Mouse (Mus musculus): Measurements from ENCODE around the gene Tbk1. TPM values are rescaled to one million over a fixed set of nuclear protein-coding genes. Genes with fewer than 3 reads are reported as not detected.
A peak's percentile ranks its signal among the peaks of the same experiment; 100 is the strongest.

The Tbk1 gene
- total RNA-seq (2014; rRNA removed) (8.1 and 16.7 TPM in 2 replicates), polyA plus RNA-seq (2015; fragmentation: Nextera tagmentation; extraction: Ambion mirVana) (21.7 and 26.0 TPM in 2 replicates)

DNA sequence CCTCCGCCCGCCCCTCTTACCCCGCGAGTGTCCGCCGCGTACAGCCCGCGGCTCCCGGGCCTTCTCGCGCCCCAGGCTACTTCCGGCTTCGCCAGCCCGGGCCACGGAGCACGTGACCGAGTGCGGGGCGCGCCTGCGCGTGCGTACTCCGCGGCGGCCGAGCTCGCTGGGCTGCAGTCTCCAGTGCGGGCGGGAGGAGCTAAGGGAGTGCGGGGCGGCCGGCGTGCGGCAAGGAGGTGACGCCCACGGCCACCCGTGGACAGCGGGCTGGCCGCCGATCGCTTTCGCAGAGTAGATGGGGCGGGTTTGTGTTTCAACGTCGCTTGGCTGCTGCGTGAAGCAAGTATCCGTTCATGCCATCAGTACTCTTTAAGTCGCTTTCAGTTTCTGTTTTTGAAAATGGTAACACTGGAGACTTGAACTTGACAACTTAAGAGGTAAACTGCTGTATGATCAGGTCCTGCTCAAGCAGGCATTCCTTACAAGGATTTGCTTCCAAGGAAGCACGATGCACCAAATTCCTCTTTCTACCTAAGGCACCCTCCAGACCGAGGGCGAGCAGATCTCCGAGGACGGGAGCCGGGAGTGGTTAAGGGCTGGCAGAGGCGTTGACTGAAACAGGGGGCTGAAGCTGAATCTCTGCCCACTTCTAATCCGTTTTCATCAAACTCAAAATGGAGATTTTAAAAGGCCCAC lies at the start of gene Tbk1:
Gene Tbk1 (minus strand): TSS at position 113 of the 696 bp plus-strand sequence.
- DNase-seq (ENCODE audit: low spot score) (peak; percentile 96), ATAC-seq (peak; percentile 99)
- peak within 1 kb of the TSS; percentile 86 for H3K4me2 ChIP-seq (ENCODE audit: low read depth, low read length)
- peaks cover 5% of the 10 kb centered on the region; the same call in 1 of the 2 replicates for H3K4me1 ChIP-seq (ENCODE audit: insufficient read depth, low read length)
- WGBS: 3% methylated on average over 56 of the region's 58 CpGs
- H3K4me3 ChIP-seq (ENCODE audit: low read length): peak within 1 kb of the TSS; percentile 88
- TF ChIP-seq CTCF (IDR thresholded peaks at IDR 0.05; ENCODE audit: low read depth): no peak
- peak within 1 kb of the TSS; percentile 75 for H3K27ac ChIP-seq
- H3K9me3 ChIP-seq (ENCODE audit: low read length): no peaks in the 10 kb centered on the region
- H3K36me3 ChIP-seq (ENCODE audit: insufficient read depth, low read length): peaks cover 21% of the 10 kb centered on the region
- H3K27me3 ChIP-seq (ENCODE audit: insufficient read depth, low read length): no peaks in the 10 kb centered on the region
- H3K9ac ChIP-seq (replicated peaks; ENCODE audit: low read length): peak within 1 kb of the TSS; percentile 90

- H3K27ac ChIP-seq: no peak overlapping the region
- ATAC-seq (no peak), DNase-seq (ENCODE audit: low spot score) (no peak)
- no peaks in the 10 kb centered on the region; the same call in 1 of the 2 replicates for H3K4me1 ChIP-seq (ENCODE audit: insufficient read depth, low read length)
- no peaks in the 10 kb centered on the region for H3K36me3 ChIP-seq (ENCODE audit: insufficient read depth, low read length)
- H3K9ac ChIP-seq (replicated peaks; ENCODE audit: low read length): no peak overlapping the region
- H3K9me3 ChIP-seq (ENCODE audit: low read length): no peaks in the 10 kb centered on the region
- H3K27me3 ChIP-seq (ENCODE audit: insufficient read depth, low read length): no peaks in the 10 kb centered on the region; the same call in 1 of the 2 replicates
- no peak for TF ChIP-seq CTCF (IDR thresholded peaks at IDR 0.05; ENCODE audit: low read depth)
- H3K4me3 ChIP-seq (ENCODE audit: low read length): no peak overlapping the region
- no peak overlapping the region for H3K4me2 ChIP-seq (ENCODE audit: low read depth, low read length)
- 89% methylated on average over 6 of the region's 6 CpGs for WGBS
These were observed 49.7 kb upstream of the Tbk1 start for GRCm38 (mm10) chr10:121636276-121636675.

GRCm38 (mm10) chr10:121634159-121634558 lies 47.6 kb upstream of the Tbk1 start:
- H3K36me3 ChIP-seq (ENCODE audit: insufficient read depth, low read length): no peaks in the 10 kb centered on the region
- WGBS: 82% methylated on average over 1 of the region's 1 CpGs
- ATAC-seq (no peak), DNase-seq (ENCODE audit: low spot score) (no peak)
- no peaks in the 10 kb centered on the region for H3K4me1 ChIP-seq (ENCODE audit: insufficient read depth, low read length)
- no peak overlapping the region for H3K4me3 ChIP-seq (ENCODE audit: low read length)
- no peak overlapping the region for H3K9ac ChIP-seq (replicated peaks; ENCODE audit: low read length)
- H3K27me3 ChIP-seq (ENCODE audit: insufficient read depth, low read length): no peaks in the 10 kb centered on the region
- no peak for TF ChIP-seq CTCF (IDR thresholded peaks at IDR 0.05; ENCODE audit: low read depth)
- no peaks in the 10 kb centered on the region for H3K9me3 ChIP-seq (ENCODE audit: low read length)
- H3K27ac ChIP-seq: no peak overlapping the region
- no peak overlapping the region for H3K4me2 ChIP-seq (ENCODE audit: low read depth, low read length)

DNA sequence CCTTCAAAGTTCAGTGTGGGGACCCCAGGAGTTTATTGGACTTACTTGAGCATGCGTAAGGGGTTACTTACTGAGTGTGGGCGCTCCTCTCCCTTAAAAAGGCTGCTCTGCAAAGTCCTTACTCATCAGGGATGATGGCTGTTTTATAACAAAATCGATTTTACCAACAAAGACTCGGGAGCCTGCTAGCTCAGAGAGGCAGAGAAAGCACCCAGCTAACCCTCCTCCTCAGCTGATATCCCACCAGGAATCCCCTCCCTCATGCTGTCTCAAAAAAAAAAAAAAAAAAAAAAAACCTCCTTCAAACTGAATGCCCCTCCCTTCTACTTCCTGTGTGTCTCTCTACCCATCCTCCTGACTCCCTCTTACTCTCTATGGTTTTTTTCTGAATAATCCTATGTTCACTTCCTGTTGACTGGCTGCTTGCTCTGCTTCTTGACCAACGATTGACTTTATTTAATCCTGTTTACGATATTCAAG lies 42.0 kb upstream of the Tbk1 start:
- 0 out of 2 replicates have a peak, but pooled peaks cover 4% of the 10 kb centered on the region for H3K4me1 ChIP-seq (ENCODE audit: insufficient read depth, low read length)
- H3K4me2 ChIP-seq (ENCODE audit: low read depth, low read length): no peak overlapping the region
- no peak overlapping the region for H3K4me3 ChIP-seq (ENCODE audit: low read length)
- no peak overlapping the region for H3K9ac ChIP-seq (replicated peaks; ENCODE audit: low read length)
- DNase-seq (ENCODE audit: low spot score) (no peak), ATAC-seq (no peak)
- no peaks in the 10 kb centered on the region for H3K36me3 ChIP-seq (ENCODE audit: insufficient read depth, low read length)
- no peak for TF ChIP-seq CTCF (IDR thresholded peaks at IDR 0.05; ENCODE audit: low read depth)
- no peak overlapping the region for H3K27ac ChIP-seq
- no peaks in the 10 kb centered on the region for H3K9me3 ChIP-seq (ENCODE audit: low read length)
- H3K27me3 ChIP-seq (ENCODE audit: insufficient read depth, low read length): no peaks in the 10 kb centered on the region
- WGBS: 91% methylated on average over 6 of the region's 6 CpGs

DNA sequence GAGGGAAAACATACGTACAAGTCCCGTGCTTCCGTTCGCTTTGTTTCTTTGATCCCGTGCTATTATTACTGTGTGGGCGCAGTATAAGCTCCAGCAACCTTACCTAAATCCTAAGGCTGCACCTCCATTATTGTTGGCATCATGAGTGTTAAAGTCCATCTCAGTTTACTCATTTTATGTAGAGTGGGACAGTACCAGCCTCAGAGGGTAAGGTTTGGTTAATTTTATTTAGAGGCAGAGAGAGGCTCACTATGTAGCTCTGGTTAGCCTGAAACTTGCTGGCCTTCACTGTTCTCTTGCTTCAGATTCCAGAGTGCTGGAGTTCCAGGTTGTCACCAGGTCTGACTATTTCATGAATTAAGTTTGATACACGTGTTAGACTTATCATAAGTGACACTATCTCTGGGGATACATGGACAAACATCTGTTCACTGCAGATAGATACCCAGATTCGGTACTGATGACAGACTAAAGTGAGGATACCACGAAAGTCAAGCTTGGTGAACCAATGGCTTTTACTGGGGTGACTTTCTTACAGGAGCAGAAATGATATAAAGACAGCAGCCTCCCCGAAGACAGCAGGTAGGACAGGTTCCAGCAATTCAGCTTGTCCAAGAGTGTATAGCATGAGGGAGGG lies 40.7 kb upstream of the Tbk1 start:
- DNase-seq (ENCODE audit: low spot score): no peak
- H3K36me3 ChIP-seq (ENCODE audit: insufficient read depth, low read length): no peaks in the 10 kb centered on the region
- no peak overlapping the region for H3K4me2 ChIP-seq (ENCODE audit: low read depth, low read length)
- H3K9ac ChIP-seq (replicated peaks; ENCODE audit: low read length): no peak overlapping the region
- no peak for ATAC-seq
- 89% methylated on average over 10 of the region's 10 CpGs for WGBS
- no peak overlapping the region for H3K27ac ChIP-seq
- H3K27me3 ChIP-seq (ENCODE audit: insufficient read depth, low read length): no peaks in the 10 kb centered on the region
- no peak for TF ChIP-seq CTCF (IDR thresholded peaks at IDR 0.05; ENCODE audit: low read depth)
- H3K4me1 ChIP-seq (ENCODE audit: insufficient read depth, low read length): 0 out of 2 replicates have a peak, but pooled peaks cover 4% of the 10 kb centered on the region
- no peaks in the 10 kb centered on the region for H3K9me3 ChIP-seq (ENCODE audit: low read length)
- H3K4me3 ChIP-seq (ENCODE audit: low read length): no peak overlapping the region

DNA sequence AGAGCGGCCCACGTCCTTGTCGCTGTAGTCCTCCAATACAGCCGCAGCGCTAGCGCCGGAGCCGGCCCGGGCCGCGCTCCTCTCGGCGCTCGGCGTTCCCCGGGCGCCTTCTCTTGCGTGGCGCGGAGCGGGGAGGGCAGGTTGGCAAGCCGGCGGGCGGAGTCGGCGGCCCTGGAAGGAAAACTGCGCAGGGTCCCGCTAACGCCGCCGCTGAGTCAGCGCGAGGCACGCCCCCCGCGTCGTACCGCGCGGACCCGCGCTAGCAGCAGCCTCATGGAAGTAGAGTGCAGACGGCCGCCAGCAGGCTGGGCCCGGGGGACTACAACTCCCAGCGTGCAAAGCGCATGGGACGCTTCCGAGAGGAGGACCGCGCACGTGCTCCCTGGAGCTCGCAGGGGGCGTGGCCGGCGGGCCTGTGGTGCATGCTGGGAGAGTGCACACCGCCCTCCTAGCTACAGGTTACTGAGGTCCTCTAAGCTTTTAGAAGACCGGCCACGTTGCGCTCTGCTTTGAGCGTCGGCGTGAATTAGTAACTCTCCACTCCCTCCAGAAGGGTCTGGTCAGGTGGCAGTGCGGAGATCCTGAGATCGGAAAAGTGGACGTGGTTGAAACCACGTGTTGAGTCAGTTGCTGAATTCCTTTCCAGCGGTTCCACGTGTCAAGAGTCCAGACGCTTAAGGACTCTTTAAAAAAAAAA lies 39.7 kb upstream of the Tbk1 start, which contains the start of gene Xpot:
Gene Xpot (minus strand): TSS at position 147 of the 697 bp plus-strand sequence.
- H3K27ac ChIP-seq: peak within 1 kb of the TSS; percentile 90
- H3K4me3 ChIP-seq (ENCODE audit: low read length): peak within 1 kb of the TSS; percentile 87
- H3K9ac ChIP-seq (replicated peaks; ENCODE audit: low read length): peak within 1 kb of the TSS; percentile 79
- no peak; the same call in 1 of the 2 replicates for TF ChIP-seq CTCF (IDR thresholded peaks at IDR 0.05; ENCODE audit: low read depth)
- ATAC-seq (peak; percentile 100), DNase-seq (ENCODE audit: low spot score) (peak; percentile 99)
- 0 out of 2 replicates have a peak, but pooled peaks cover under 1% of the 10 kb centered on the region for H3K36me3 ChIP-seq (ENCODE audit: insufficient read depth, low read length)
- under 1% methylated on average over 65 of the region's 70 CpGs for WGBS
- no peaks in the 10 kb centered on the region for H3K9me3 ChIP-seq (ENCODE audit: low read length)
- 0 out of 2 replicates have a peak, but pooled peaks cover 4% of the 10 kb centered on the region for H3K4me1 ChIP-seq (ENCODE audit: insufficient read depth, low read length)
- H3K27me3 ChIP-seq (ENCODE audit: insufficient read depth, low read length): no peaks in the 10 kb centered on the region
- peak within 1 kb of the TSS; percentile 62 for H3K4me2 ChIP-seq (ENCODE audit: low read depth, low read length)
